Mouse (Mus musculus) liver, adult 2 months (tissue): Measurements from ENCODE around the gene Znhit2.

ENCODE experiments used
- CTCF ChIP-seq: fragments of 200-500 bp; IDR thresholded peaks from 2 replicates; pipeline ENCODE4 v1.5.1; 2011; ENCODE audit warnings: low read depth, low read length, control low read depth
- POLR2A ChIP-seq: fragments of 200-500 bp; IDR thresholded peaks from 2 replicates; pipeline ENCODE4 v1.6.1; 2011; ENCODE audit warnings: low read length, control low read depth; ENCODE audit not compliant: insufficient read depth; ENCODE audit errors: extremely low read depth

DNA sequence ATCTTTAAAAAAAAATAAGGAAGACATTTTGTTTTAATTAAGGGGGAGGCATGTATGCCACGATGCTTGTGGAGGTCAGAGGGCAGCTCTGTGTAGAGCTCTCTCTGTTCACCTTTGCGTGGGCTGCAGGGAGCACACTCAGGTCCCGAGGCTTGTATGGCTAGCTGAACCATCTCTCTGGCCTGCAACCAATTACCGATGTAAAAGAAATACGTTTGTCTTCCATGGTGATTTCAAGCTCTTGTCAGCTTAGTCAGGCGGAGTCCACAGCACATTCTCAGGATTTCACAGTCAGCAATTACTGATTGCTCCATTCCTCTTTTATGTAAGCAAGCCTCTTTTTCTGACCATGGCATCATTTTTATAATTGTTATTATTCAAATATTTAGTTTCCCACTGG, 40.2 kb downstream of the Znhit2 start:
- TF ChIP-seq CTCF (no peak), POLR2A (no peak)
